Mouse (Mus musculus) telencephalon, adult 2 months (tissue): ENCODE measurements around the gene Ogfod2.
A peak's percentile ranks its signal among the peaks of the same experiment; 100 is the strongest.

ENCODE experiments used
- DNase-seq: peaks from one replicate; pipeline ENCODE4 v3.0.0-alpha.2; 2011; ENCODE audit warnings: low read depth, low spot score

Gene Ogfod2

GRCm38 (mm10) chr5:124095077-124095581, 17.0 kb upstream of the Ogfod2 start:
- no peak for DNase-seq

DNA sequence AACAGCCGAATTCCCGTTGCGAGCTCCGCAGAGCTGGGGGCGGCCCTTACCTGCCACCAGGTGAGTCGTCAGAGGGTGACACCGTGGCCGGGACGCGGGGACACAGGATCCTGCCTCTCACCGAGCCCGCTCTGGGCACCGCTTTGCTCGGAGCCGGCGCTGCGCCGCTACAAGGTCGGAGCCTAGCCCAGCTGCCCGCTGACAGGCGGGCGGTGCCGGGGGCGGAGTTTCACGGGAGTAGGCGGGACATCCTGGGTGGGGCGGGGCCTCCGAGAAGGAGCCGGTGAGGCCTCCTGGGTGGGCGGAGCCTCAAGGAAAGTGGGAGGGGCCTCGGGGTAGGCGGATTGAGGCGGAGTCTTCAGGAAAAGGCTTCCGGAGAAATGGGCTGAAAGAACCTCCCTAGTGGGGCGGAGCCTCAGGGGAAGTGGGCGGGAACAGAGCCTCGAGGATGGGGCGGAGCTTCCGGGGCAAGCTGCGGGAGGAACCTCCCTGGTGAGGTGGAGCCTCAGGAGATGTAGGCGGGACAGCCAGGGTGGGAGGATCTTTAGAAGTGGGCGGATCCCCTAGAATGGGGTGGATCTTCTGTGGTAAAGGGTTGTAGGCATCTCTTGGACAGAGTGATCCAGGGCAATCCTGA, 16.4 kb upstream of the Ogfod2 start, which contains the start of gene Abcb9:
Gene Abcb9 (minus strand): TSS at position 203 of the 637 bp plus-strand sequence.
- DNase-seq, result peak; percentile 93

GRCm38 (mm10) chr5:124098923-124099322, 13.2 kb upstream of the Ogfod2 start:
- DNase-seq, result no peak

GRCm38 (mm10) chr5:124100128-124101044, 11.7 kb upstream of the Ogfod2 start:
- DNase-seq, result no peak

GRCm38 (mm10) chr5:124102326-124102725, 9.8 kb upstream of the Ogfod2 start:
- no peak for DNase-seq

DNA sequence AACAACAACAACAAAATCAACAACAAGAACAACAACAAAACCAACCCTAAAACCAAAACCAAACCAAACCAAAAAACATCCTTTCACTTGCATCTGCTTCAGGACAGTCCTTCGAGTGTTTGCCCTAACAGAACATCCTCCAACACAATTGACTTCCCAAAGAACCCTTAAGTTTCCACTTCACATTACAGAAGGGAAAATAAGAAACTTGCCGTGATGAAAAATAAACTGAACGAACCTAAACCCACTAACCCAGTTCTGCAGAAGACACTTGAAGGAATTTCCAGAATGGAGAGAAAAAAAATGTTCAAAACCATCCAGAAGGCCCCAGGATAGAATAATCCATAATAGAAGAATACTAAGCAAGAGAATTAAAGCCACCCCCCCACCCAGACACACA, 9.1 kb upstream of the Ogfod2 start:
- no peak for DNase-seq

GRCm38 (mm10) chr5:124103552-124103951, 8.5 kb upstream of the Ogfod2 start:
- no peak for DNase-seq

- DNase-seq, result no peak
Observed at GRCm38 (mm10) chr5:124111077-124111741, 888 bp upstream of the Ogfod2 start.

DNA sequence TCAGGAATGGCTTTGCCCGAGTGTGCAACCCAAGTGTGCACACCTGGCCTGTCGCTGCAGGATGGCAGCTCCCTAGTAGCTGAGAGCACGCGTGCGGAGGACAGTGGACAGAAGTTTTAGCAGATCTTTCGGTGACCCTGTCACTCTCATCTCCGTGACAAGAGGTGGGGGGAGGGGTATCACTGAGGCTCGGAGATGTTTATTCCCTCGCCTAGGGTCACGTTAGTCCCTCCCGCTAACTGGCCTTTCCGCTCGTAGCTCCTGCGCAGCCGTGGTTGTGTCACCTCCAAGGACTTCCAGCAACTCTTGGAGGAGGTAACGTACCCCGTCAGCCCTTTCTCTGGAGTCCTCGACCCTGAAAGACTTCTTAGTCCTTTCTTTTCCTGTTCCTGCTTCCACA, 434 bp downstream of the Ogfod2 start:
- DNase-seq, result no peak

DNA sequence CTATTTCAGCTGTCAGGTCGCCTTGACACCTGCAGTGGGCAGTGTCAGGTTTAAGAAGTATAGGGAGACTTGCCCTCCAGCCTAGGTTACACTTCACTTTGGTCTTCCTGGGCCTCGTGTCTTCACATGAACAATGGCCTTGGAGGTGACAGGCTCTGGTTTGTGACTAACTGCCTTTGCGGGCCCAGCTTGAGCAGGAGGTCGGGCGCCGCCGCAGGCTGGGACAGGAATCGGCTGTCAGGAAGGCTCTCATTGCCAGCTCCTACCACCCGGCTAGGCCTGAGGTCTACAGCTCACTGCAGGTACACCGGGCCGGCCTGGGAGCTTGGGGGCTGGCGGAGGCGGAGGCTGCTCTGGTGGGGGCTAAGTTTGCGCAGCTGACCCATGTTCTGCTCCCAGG, 933 bp downstream of the Ogfod2 start:
- DNase-seq, result no peak

GRCm38 (mm10) chr5:124114276-124115025, 2.4 kb downstream of the Ogfod2 start:
- DNase-seq, result no peak

DNA sequence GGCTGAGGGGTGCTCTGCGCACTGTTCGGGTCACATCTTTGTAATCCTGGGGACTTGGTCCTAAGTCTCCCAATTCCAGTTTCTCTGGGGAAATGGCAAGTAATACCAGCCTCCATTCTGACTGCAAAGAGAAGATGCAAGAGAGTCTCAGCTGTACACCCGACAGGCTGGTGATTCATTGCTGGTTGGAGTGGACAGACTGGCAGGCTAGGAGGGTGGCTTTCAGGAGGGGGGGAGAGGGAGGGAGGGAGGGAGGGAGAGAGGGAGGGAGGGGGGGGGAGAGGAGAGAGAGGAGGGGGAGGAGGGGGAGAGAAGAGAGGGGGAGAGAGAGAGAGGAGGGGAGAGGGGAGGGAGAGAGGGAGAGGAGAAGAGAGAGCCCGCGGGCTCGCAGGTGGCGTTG, 3.4 kb downstream of the Ogfod2 start:
- no peak for DNase-seq

DNA sequence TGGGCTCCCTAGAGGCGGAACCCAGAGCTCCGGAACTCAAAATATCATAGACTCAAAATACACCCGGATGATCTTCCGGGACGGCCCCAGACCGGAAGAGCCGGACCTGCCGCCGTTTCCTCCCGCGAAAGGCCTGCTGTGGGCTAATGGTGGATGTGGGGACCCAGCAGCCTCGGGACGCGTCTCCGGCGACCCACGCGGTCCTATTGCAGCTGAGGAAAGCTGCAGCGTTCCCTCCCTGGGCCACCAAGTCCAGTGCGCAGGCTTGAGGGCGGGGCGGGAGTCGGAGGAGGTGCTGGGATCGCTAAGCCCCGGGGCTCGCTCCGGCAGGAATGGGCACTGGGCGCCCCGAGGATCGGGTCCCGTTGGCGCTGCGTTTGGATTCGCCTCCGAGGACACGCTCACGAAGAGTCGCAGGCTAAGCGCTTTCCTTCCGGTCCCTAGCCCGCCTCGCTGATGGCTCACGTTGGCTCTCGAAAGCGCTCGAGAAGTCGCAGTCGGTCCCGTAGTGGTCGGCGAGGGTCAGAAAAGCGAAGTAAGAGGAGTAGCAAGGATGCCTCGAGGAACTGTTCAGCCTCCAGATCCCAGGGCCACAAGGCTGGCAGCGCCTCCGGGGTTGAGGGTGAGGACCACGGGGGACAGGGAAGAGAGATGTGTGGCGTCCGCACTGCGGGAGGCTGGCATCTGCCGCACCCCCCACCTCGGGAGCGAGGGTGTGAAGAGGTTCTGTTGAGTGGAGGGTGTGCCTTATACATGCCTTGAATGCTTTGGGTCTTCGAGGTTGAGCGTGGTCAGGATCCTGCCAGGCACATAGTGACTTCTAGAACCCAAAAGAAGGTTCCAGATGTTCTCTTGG, 4.1 kb downstream of the Ogfod2 start, which contains the start of gene Arl6ip4:
Gene Arl6ip4 (plus strand): TSS at position 100 of the 856 bp plus-strand sequence.
- peak; percentile 62 for DNase-seq

GRCm38 (mm10) chr5:124119204-124119603, 7.1 kb downstream of the Ogfod2 start:
- no peak for DNase-seq

GRCm38 (mm10) chr5:124122357-124122756, 10.3 kb downstream of the Ogfod2 start:
- no peak for DNase-seq

- DNase-seq, result no peak
Observed at GRCm38 (mm10) chr5:124125093-124125492, 13.0 kb downstream of the Ogfod2 start.

DNA sequence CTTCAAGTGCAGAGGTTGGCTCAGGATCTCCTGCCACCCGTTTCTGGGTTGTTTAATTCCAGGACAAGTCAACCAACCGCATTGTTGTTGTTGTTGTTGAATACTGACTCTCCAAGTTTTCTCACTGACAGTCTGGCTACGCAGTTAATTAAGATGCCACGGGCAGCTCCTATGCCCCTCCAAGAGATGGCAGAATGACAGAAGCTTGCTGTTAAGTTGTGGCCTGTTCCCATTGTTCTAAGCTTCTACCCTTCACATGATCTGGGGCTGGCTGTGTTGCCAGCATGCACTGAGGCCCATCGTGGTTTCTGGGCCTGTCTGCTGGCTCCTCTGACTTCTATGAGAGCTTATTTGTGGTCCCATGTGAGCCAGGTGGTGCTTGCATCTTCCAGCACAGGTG, 22.2 kb downstream of the Ogfod2 start:
- DNase-seq, result no peak

DNA sequence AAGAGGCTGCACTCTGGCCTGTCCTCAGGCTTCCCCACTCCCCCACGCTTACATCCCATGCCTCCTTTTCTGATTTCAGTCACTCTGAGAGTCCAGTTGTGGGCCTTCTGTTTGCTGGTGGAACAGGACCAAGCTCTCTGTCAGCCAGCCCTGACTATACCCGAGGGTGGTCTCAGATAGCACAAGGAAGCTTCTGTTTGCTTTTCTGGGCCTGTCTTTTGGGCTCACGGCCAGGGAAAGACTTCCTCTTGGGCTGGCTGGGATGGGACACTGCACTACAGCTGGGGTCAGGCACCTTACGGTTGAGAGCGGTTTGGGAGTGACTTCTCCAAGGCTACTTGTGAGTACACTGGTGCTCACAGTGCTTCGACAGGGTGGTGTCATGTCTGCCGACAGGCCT, 26.0 kb downstream of the Ogfod2 start:
- DNase-seq, result no peak

- no peak for DNase-seq
Observed at GRCm38 (mm10) chr5:124149028-124149427, 36.9 kb downstream of the Ogfod2 start.

DNA sequence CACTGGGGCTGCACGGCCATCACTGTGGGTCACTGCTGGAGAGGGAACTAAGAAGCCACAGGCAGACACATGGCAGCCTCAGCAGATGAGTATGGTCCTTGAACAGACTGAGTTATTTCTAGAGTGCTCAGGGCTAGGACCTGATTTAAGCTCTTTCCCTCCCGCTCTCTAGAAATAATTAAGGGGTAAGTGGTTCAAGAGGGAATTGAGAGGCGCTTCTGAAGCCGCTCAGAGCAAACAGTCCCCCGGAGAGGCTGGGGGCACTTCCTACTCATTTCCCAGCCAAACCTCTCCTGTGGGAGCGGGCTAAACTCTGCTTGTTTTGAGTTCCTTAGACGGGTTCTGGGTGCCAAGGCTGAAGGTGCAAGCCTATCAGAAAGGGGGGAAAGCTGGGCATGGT, 38.8 kb downstream of the Ogfod2 start:
- DNase-seq, result no peak
